In genomic region chr1:160533209-160533820, GRCm38 (mm10) we compare ENCODE assay signal across 13 mouse cellular contexts.
DNase-seq lines count a peak whose midpoint lies in the region; ATAC-seq and TF ChIP-seq lines count a peak whose summit lies in the region.
"Had no signal": no experiment of that assay in that cellular context is flagged by ENCODE, and none has a peak within 500 bp of the region (broad histone marks: within the 10 kb centered on the region; RNA-seq: fewer than 3 reads in every experiment).

No protein-coding gene starts in this region.

- H3K9ac ChIP-seq in forebrain, embryonic 16.5 days (replicated peaks; ENCODE audit: low read depth, low read length) = no peak overlapping the region
- no peak overlapping the region for H3K9ac ChIP-seq in midbrain, embryonic 14.5 days (replicated peaks; ENCODE audit: low read length)
- no peak overlapping the region for H3K9ac ChIP-seq in lung, postnatal 0 days (replicated peaks; ENCODE audit: low read depth)
- H3K9ac ChIP-seq: liver, embryonic 14.5 days had no signal

- peak overlapping the region; percentile 38; the same call in 1 of the 2 replicates for H3K27ac ChIP-seq in heart, embryonic 10.5 days
- peak overlapping the region; percentile 65 for H3K27ac ChIP-seq in forebrain, embryonic 16.5 days (ENCODE audit: low read length)
- no peak overlapping the region for H3K27ac ChIP-seq in midbrain, embryonic 14.5 days (replicated peaks; ENCODE audit: low read depth, low read length)
- H3K27ac ChIP-seq in lung, postnatal 0 days (ENCODE audit: low read length) = no peak overlapping the region
- H3K27ac ChIP-seq: liver, embryonic 14.5 days had no signal

- no peak overlapping the region for H3K4me3 ChIP-seq in heart, embryonic 10.5 days
- H3K4me3 ChIP-seq in forebrain, embryonic 16.5 days (replicated peaks; ENCODE audit: low read length) = no peak overlapping the region
- no peak overlapping the region for H3K4me3 ChIP-seq in midbrain, embryonic 14.5 days (replicated peaks; ENCODE audit: low read depth, low read length)
- H3K4me3 ChIP-seq in lung, postnatal 0 days (ENCODE audit: low read depth, low read length) = no peak overlapping the region

- intact Hi-C loops in heart, postnatal 25 days (cut with DNase I) = no loop called here

- H3K9me3 ChIP-seq in heart, embryonic 10.5 days = no peaks in the 10 kb centered on the region
- no peaks in the 10 kb centered on the region for H3K9me3 ChIP-seq in forebrain, embryonic 16.5 days (ENCODE audit: control insufficient read depth, low read length)
- no peaks in the 10 kb centered on the region for H3K9me3 ChIP-seq in midbrain, embryonic 14.5 days (ENCODE audit: control insufficient read depth, low read length)
- no peaks in the 10 kb centered on the region for H3K9me3 ChIP-seq in lung, postnatal 0 days (ENCODE audit: low read length)

- peak; percentile 16; the same call in 1 of the 2 replicates for ATAC-seq in forebrain, embryonic 16.5 days
- ATAC-seq in midbrain, embryonic 14.5 days (ENCODE audit: low FRiP score, low TSS enrichment) = 0 out of 2 replicates have a peak, but pooled peaks have one; percentile 17
- no peak for ATAC-seq in lung, postnatal 0 days

- no peak for TF ChIP-seq POLR2A in brain, embryonic 14.5 days (IDR thresholded peaks at IDR 0.05; ENCODE audit: borderline replicate concordance, extremely low read depth, insufficient read depth, insufficient read length, poor library complexity, severe bottlenecking)

- no peak overlapping the region for H3K4me2 ChIP-seq in forebrain, embryonic 16.5 days (ENCODE audit: low read length)
- H3K4me2 ChIP-seq in midbrain, embryonic 14.5 days (ENCODE audit: low read length) = no peak overlapping the region
- no peak overlapping the region for H3K4me2 ChIP-seq in lung, postnatal 0 days (replicated peaks; ENCODE audit: low read depth, low read length)

- no peaks in the 10 kb centered on the region for H3K27me3 ChIP-seq in heart, embryonic 10.5 days (ENCODE audit: insufficient read depth, poor library complexity, severe bottlenecking)
- no peaks in the 10 kb centered on the region for H3K27me3 ChIP-seq in forebrain, embryonic 16.5 days (replicated peaks; ENCODE audit: control insufficient read depth, insufficient read depth, low read length)
- no peaks in the 10 kb centered on the region for H3K27me3 ChIP-seq in midbrain, embryonic 14.5 days (ENCODE audit: control insufficient read depth, insufficient read depth, low read length)
- H3K27me3 ChIP-seq in lung, postnatal 0 days (replicated peaks; ENCODE audit: insufficient read depth, low read length) = no peaks in the 10 kb centered on the region

- no peak for DNase-seq in heart, embryonic 10.5 days (ENCODE audit: low spot score)
- DNase-seq in heart, postnatal 25 days (ENCODE audit: low spot score) = no peak
- peak; percentile 79 for DNase-seq in brain, embryonic 14.5 days (ENCODE audit: low read depth)
- DNase-seq in midbrain, embryonic 14.5 days = no peak
- no peak for DNase-seq in thymus, postnatal 36 days
- DNase-seq in lung, postnatal 0 days (ENCODE audit: low spot score) = no peak
- DNase-seq in natural killer cell, adult 2 months (ENCODE audit: low spot score in 2 of 2) = no peak
- DNase-seq: adrenal gland, postnatal 14 days; heart, postnatal 36 days; kidney, adult 8-10 months; lung, postnatal 4 days had no signal

- H3K4me1 ChIP-seq in heart, embryonic 10.5 days = peaks cover 10% of the 10 kb centered on the region; the same call in 1 of the 2 replicates
- peaks cover 24% of the 10 kb centered on the region for H3K4me1 ChIP-seq in forebrain, embryonic 16.5 days (replicated peaks; ENCODE audit: control insufficient read depth, insufficient read depth, low read length)
- H3K4me1 ChIP-seq in midbrain, embryonic 14.5 days (ENCODE audit: control insufficient read depth, insufficient read depth, low read length) = peaks cover 13% of the 10 kb centered on the region; the same call in 1 of the 2 replicates
- H3K4me1 ChIP-seq in lung, postnatal 0 days (ENCODE audit: insufficient read depth, low read depth, low read length) = no peaks in the 10 kb centered on the region

- TF ChIP-seq CTCF in brain, embryonic 14.5 days (IDR thresholded peaks at IDR 0.05; ENCODE audit: borderline replicate concordance, extremely low read depth, insufficient read depth, insufficient read length) = no peak
- no peak for TF ChIP-seq CTCF in lung, postnatal 0 days (IDR thresholded peaks at IDR 0.05)

- 52% methylated on average over 6 of the region's 6 CpGs for WGBS in heart, embryonic 10.5 days
- 16% methylated on average over 6 of the region's 6 CpGs for WGBS in forebrain, embryonic 16.5 days
- 49% methylated on average over 6 of the region's 6 CpGs for WGBS in midbrain, embryonic 14.5 days
- WGBS in lung, postnatal 0 days = 55% methylated on average over 6 of the region's 6 CpGs

- TF ChIP-seq EP300 in lung, postnatal 0 days (IDR thresholded peaks at IDR 0.05) = no peak

- H3K36me3 ChIP-seq in heart, embryonic 10.5 days = no peaks in the 10 kb centered on the region
- H3K36me3 ChIP-seq in forebrain, embryonic 16.5 days (ENCODE audit: control insufficient read depth, insufficient read depth) = no peaks in the 10 kb centered on the region
- H3K36me3 ChIP-seq in midbrain, embryonic 14.5 days (ENCODE audit: control insufficient read depth, insufficient read depth, low read length) = no peaks in the 10 kb centered on the region
- no peaks in the 10 kb centered on the region for H3K36me3 ChIP-seq in lung, postnatal 0 days (ENCODE audit: insufficient read depth, low read length)

Comparison
In these comparisons a context has a peak if more than half of its experiments do, and no peak if none do; other contexts are left out.
1. H3K27ac ChIP-seq: peak in heart, embryonic 10.5 days (single experiment) and forebrain, embryonic 16.5 days (single experiment); none in midbrain, embryonic 14.5 days (single experiment) and lung, postnatal 0 days (single experiment).